Mouse (Mus musculus) testis, postnatal 10 days (tissue): Measurements from ENCODE around the gene Galnt18.

ENCODE experiments used
- DNase-seq: peaks from one replicate; pipeline ENCODE4 v3.0.0; 2021; ENCODE audit warnings: low spot score

The Galnt18 gene

DNA sequence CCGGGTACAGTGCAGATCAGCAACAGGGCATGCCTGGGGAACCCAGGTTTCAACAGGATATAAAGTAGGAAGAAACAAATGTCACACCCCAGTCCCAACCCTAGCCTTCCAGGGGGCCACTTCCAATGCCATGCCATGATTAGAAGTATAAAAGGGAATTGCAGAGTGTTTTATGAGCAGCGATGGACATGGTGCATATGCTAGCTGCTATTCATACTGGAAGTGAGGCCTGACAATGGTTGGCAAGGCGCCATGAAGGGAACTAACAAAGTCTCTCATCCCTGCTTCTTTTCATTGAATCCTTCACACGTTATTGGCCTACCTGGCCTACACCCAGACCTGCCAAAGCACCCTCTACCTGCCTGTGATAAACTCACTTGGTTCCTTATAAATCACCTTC is 295.9 kb downstream of the Galnt18 start:
- no peak for DNase-seq

DNA sequence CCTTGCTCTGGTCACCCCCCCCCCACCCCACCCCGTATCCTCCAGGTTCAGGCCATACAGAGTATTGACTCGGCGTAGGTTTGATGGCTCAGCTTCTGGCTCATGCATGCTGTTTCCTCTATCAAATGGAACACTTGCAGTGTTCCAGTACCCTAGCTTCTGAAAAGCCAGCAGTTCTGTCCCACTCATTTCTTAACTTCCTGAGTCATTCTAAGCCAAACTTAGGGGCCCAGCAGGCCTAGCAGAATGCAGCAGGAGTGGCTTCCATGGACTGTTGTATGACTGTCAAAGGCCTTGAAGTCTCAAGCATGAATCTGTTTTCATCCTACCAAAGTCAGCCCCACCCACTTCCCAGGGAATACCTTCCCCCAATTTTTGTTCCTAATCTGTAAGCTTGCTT is 296.5 kb downstream of the Galnt18 start:
- no peak for DNase-seq

DNA sequence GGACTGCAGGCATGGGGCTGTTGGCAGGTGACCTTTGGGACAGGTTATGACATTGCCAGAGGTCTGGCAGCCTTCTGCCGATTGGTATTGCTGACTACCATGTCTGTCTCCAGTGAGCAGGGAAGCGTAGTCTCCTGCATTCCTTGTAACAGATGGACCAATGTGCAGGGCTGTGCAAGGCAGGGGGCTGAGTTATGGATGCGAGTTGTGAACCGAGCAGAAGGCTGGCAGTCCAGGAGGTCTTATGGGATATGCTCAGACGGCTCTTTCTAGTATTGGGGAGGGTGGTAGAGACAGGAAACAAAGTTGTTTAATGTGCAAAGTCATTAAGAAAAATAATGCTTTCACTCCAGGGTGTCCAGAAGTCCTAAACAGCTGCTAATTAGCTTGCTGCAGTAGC is 312.1 kb downstream of the Galnt18 start:
- no peak for DNase-seq

DNA sequence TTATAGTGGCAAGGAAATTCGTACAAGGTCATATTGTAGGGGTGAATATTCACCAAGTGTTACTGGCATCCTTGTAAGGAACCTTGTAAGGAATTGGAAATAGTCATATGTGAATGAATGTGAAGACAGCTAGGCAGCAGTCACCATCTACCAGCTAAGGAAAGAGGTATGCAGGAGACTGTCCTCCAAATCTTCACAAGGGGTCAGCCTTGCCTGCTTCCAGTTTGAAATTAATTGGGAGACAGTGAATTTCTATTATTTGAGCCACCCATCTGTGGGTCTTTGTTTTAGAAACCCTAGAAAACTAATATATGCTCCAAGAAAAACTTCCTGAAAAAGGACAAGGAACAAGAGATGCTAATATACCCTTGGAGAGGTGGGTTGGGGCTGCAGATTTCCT is 313.1 kb downstream of the Galnt18 start:
- no peak for DNase-seq

DNA sequence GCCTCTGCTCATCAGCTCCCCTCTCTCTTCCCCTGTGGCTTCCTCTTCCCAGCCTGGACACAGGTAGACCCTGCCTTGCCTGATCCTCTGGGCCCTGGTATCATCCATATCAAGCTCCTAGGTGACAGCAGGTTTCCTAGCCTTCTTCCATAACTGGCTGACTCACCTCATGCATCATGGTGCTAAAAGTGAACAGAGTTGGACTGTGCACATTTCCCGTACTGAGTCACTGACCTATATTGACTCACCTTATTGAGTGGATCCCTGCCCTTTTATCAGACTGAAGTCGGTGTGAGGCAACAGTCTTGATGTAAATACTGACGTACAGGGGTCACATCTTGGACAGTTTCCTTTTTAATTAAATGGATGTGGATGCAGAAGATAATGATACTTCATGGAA is 313.7 kb downstream of the Galnt18 start:
- no peak for DNase-seq

DNA sequence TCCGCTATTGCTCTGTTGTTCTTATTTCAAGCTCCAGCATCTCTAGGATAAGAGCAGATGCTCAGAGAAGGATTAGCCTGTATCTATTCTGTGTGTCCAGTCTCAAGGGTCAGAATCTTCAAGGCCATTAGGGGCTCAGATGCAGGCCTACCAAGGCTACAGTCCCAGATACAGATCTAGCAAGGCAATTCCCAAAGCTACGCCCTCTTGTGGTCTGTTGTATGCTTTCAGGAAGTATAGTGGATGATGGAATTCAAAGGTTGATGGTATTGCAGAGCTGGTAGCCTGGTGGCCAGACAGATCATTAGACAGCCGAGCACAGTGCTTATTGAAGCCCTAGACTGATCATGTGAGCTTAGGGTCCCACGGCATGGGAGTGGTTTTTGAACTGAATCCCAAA is 320.1 kb downstream of the Galnt18 start:
- no peak for DNase-seq

DNA sequence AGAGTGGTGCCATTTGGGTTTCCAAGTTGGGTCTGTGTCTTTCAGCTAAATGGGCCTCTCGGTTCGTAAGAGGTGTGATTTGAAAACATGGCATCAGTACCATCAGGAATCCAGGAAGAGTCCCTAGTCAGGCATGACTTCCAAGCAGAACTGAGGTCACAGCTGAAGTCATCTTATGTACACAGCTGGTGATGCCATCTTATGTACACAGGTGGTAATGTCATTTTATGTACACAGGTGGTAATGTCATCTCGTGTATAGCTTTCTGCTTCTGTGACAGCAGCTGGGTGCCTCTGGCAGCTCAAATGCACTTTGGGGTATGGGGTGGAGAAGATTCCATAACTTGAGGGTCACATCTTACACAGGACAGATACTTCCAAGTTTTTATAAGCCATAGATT is 323.8 kb downstream of the Galnt18 start:
- DNase-seq = no peak

DNA sequence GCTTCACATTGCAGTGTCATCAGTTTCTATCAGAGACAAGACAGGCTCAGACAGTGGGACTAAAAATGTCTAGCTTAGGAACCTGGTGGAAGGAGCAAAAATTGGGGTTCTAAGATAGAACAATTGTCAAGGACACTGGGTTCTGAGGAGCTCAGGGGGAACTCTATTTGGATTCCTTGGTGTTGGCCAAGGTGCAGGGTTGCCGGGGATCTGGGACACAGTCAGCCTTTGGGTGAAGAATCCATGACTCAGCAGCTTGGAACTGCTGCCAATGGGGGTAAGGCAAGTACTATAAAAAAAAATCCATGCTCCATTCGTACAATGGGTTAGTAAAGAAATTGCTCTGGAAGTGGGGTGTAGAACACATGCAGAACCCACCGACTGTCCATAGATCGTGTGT is 324.2 kb downstream of the Galnt18 start:
- DNase-seq = no peak

DNA sequence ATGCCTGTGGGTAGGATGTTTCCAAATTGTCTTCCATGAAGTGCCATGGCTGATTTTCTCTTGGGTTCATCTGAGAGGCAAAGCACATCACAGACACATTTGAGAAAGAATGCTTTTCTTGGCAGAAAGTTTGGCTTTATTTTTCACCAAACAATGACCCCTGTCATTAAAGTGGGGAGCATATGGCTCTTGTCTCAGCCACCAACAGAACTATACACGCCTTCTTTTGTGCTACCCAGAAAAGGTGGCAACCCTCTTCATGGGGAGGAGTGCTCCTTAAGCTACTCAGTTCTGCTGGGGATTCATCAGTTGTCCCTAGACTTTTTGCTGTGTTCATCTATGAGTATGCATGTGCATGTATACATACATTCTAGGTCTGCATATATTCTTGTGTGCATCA is 327.8 kb downstream of the Galnt18 start:
- DNase-seq = no peak

DNA sequence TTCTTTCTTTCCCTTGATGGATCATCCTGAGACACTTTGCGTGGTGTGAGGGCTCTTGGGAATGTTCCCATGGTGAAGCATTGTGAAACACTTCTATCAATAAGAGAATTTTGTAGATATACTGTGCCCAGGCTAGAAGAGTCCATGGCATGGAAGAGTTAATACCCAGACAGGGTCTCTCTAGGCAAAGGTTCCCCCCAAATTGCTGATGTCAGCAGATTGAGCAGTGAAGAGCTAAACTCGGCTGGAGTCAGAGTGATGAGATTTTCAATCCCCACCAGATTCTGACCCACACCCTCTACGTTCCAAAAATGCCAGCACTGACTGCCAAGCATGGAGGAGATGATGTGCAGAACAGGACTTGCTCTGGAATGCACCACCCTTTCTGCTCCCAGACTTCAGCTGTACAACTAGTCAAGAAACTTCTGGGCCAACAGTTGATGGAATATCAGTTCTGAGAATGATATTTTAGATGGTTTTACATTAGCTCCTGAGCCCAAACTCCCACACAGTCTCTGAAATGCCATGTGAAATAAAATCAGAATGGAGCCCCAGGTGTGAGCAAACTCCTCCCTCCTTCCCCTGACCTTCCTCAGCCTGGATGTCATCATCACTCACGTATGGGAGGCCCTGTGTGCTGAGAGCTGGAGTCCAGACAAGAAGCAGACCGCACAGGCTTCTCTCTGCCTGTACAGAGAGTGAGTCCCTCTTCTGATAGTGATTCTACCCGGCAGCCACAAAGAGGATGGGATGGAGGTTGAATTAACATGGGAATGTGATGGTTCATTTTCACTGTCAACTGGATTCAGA is 329.3 kb downstream of the Galnt18 start:
- DNase-seq = no peak

DNA sequence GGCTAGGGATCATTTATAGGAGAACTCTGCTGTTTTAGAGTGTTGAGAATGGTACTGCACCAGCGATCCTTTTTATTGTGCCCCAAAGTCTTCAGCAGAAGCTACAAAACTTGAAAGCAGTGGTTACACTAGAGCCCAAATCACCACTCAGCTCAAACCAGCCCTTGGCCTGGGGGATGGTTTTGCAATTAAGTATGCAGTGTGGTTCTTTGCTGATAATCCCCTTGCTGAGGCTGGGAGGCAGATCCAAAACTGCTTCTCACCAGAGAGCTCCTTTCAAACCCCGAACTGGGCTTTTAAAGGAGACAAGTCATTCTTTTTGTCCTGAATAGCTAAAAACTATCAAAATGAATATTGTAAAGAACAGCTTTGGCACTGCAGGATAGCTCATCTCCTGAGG is 346.6 kb downstream of the Galnt18 start:
- no peak for DNase-seq

DNA sequence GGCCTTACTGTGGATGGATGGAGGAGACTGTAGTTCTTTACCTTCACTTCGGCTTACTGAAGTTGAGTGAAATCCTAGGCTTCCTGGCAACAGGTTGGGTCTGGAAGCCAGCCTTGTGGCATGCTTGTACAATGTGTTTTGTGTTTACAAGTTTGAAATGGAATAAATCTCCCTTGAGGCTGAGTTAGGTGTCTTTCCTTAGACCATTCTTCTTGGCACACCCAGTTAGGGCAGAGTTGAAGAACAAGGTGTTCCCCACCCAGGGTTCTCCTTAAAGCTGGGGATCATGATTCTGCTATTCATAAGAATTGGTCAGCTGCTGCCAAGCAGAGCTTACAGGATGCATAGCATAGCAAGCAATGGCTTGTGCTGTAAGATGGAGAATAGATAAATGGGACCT is 352.4 kb downstream of the Galnt18 start:
- no peak for DNase-seq
